Mouse (Mus musculus): ENCODE results near the gene C1qa.

Gene C1qa

GRCm38 (mm10) chr4:136899154-136899553 lies 551 bp upstream of the C1qa start:
- no peak for DNase-seq

GRCm38 (mm10) chr4:136898084-136898598 lies 462 bp downstream of the C1qa start:
- DNase-seq, result no peak

- DNase-seq, result no peak
Observed at GRCm38 (mm10) chr4:136896461-136896860, 2.1 kb downstream of the C1qa start.

GRCm38 (mm10) chr4:136895861-136896260 lies 2.7 kb downstream of the C1qa start:
- DNase-seq, result no peak

- no peak for DNase-seq
Observed at GRCm38 (mm10) chr4:136894821-136895220, 3.8 kb downstream of the C1qa start.

- DNase-seq, result peak; percentile 76
Observed at GRCm38 (mm10) chr4:136893691-136894543, 4.7 kb downstream of the C1qa start.

- DNase-seq, result no peak
Observed at GRCm38 (mm10) chr4:136892811-136893210, 5.8 kb downstream of the C1qa start, which contains the start of gene C1qc. Gene C1qc (minus strand): TSS chr4:136893065.

GRCm38 (mm10) chr4:136892371-136892770 lies 6.2 kb downstream of the C1qa start:
- no peak for DNase-seq

GRCm38 (mm10) chr4:136891115-136891514 lies 7.5 kb downstream of the C1qa start:
- no peak for DNase-seq

- no peak for DNase-seq
Observed at GRCm38 (mm10) chr4:136889981-136890380, 8.6 kb downstream of the C1qa start.

- no peak for DNase-seq
Observed at GRCm38 (mm10) chr4:136887714-136888113, 10.9 kb downstream of the C1qa start.

GRCm38 (mm10) chr4:136886101-136886500 lies 12.5 kb downstream of the C1qa start, which contains the start of gene C1qb:
Gene C1qb (minus strand): TSS chr4:136886187.
- no peak for DNase-seq

GRCm38 (mm10) chr4:136878601-136879000 lies 20.0 kb downstream of the C1qa start:
- peak; percentile 49 for DNase-seq

- DNase-seq, result no peak
Observed at GRCm38 (mm10) chr4:136878171-136878570, 20.4 kb downstream of the C1qa start.

- DNase-seq, result peak; percentile 77
Observed at GRCm38 (mm10) chr4:136876971-136877370, 21.6 kb downstream of the C1qa start.

GRCm38 (mm10) chr4:136875012-136875411 lies 23.6 kb downstream of the C1qa start:
- no peak for DNase-seq

GRCm38 (mm10) chr4:136868371-136868770 lies 30.2 kb downstream of the C1qa start:
- no peak for DNase-seq

- peak; percentile 71 for DNase-seq
Observed at GRCm38 (mm10) chr4:136867690-136868345, 30.8 kb downstream of the C1qa start.

GRCm38 (mm10) chr4:136865531-136865930 lies 33.1 kb downstream of the C1qa start:
- DNase-seq, result peak; percentile 36

- DNase-seq, result peak; percentile 91
Observed at GRCm38 (mm10) chr4:136864751-136865470, 33.7 kb downstream of the C1qa start.

- no peak for DNase-seq
Observed at GRCm38 (mm10) chr4:136863517-136863916, 35.1 kb downstream of the C1qa start.

- DNase-seq, result no peak
Observed at GRCm38 (mm10) chr4:136862411-136862810, 36.2 kb downstream of the C1qa start.

- DNase-seq, result peak; percentile 71
Observed at GRCm38 (mm10) chr4:136861806-136862205, 36.8 kb downstream of the C1qa start.
